Mouse (Mus musculus): ENCODE measurements at regions not wholly inside any gene's neighbourhood (a gene's known extent, or its start where the extent isn't known, plus 50 kb on each side); places are given as distances from the start of the nearest gene placed in this dataset.

GRCm38 (mm10) chr2:71690277-71691161, 54.9 kb upstream of the Itga6 start:
- peak; percentile 11 for DNase-seq

- DNase-seq: no peak
Measured at GRCm38 (mm10) chr2:71694758-71695310, 50.6 kb upstream of the Itga6 start.
